Mouse (Mus musculus) midbrain, embryonic 15.5 days (tissue): ENCODE results near the gene Fuz. TPM values are rescaled to one million over a fixed set of nuclear protein-coding genes. Genes with fewer than 3 reads are reported as not detected.
"Not testable (repeated sequence)": the region's sequence is repeated elsewhere in the genome, so short reads cannot be mapped to it uniquely, and the experiment has no call there.

Source experiments
- ATAC-seq: fragments of 200-750 bp; cut with Nextera tagmentation; replicated peaks from 2 replicates; pipeline ENCODE4 v1.8.0; 2017; ENCODE audit warnings: moderate TSS enrichment
- H3K27ac ChIP-seq: fragments of 300-500 bp; sonication (generic); 2 replicates; pipeline ENCODE4 v1.5.1; 2015; ENCODE audit warnings: mild to moderate bottlenecking, inconsistent platforms
- H3K27me3 ChIP-seq: fragments of 300-500 bp; sonication (generic); replicated peaks from 2 replicates; pipeline ENCODE4 v1.6.1; 2015; ENCODE audit warnings: inconsistent platforms
- H3K36me3 ChIP-seq: fragments of 300-500 bp; sonication (generic); replicated peaks from 2 replicates; pipeline ENCODE4 v1.6.1; 2015; ENCODE audit warnings: inconsistent platforms
- H3K4me1 ChIP-seq: fragments of 300-500 bp; sonication (generic); 2 replicates; pipeline ENCODE4 v1.6.1; 2015; ENCODE audit warnings: inconsistent platforms
- H3K4me2 ChIP-seq: fragments of 300-500 bp; sonication (generic); 2 replicates; pipeline ENCODE4 v1.6.1; 2015; ENCODE audit warnings: inconsistent platforms, mild to moderate bottlenecking, moderate library complexity
- H3K4me3 ChIP-seq: fragments of 300-500 bp; sonication (generic); 2 replicates; pipeline ENCODE4 v1.5.1; 2015; ENCODE audit warnings: mild to moderate bottlenecking, inconsistent platforms
- H3K9ac ChIP-seq: fragments of 300-500 bp; sonication (generic); 2 replicates; pipeline ENCODE4 v1.6.1; 2015; ENCODE audit warnings: mild to moderate bottlenecking, inconsistent platforms
- H3K9me3 ChIP-seq: fragments of 300-500 bp; sonication (generic); 2 replicates; pipeline ENCODE4 v1.6.1; 2016; ENCODE audit warnings: inconsistent platforms
- WGBS: fragments of 180-500 bp; shearing (Covaris S2); methylation state at CpG from one replicate; pipeline ENCODE4 v1.1.7; 2015; ENCODE audit warnings: mixed read lengths; 5-methylcytosine and 5-hydroxymethylcytosine counted together
- polyA plus RNA-seq: library from polyadenylated mRNA; unstranded; fragments of >200 nt; fragmentation: Nextera tagmentation; extraction: Ambion mirVana; gene quantifications from 2 replicates; pipeline ENCODE4 v1.2.1, GENCODE M21; 2015

Fuz gene
- polyA plus RNA-seq, 1 experiment from 2014 or later = 20.3 TPM

DNA sequence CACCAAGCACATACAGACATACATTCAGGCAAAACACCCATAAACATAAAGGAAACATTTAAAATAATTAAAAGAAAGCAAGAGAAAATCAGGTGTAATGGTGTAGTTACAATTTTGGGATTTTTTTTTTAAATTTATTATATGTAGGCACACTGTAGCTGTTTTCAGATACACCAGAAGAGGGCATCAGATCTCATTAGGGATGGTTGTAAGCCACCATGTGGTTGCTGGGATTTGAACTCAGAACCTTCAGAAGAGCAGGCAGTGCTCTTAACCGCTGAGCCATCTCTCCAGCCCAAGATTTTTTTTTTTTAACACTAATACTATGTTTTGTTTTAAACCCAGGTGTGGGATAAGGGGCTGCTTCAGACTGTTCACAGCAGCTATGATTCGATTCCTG lies 24.1 kb upstream of the Fuz start:
- 94% methylated on average over 2 of the region's 2 CpGs for WGBS
- not testable (repeated sequence) for ATAC-seq, H3K4me2 ChIP-seq, H3K27ac ChIP-seq, H3K36me3 ChIP-seq, H3K4me3 ChIP-seq, H3K9me3 ChIP-seq, H3K27me3 ChIP-seq, H3K9ac ChIP-seq
- peaks cover 25% of the 10 kb centered on the region for H3K4me1 ChIP-seq

DNA sequence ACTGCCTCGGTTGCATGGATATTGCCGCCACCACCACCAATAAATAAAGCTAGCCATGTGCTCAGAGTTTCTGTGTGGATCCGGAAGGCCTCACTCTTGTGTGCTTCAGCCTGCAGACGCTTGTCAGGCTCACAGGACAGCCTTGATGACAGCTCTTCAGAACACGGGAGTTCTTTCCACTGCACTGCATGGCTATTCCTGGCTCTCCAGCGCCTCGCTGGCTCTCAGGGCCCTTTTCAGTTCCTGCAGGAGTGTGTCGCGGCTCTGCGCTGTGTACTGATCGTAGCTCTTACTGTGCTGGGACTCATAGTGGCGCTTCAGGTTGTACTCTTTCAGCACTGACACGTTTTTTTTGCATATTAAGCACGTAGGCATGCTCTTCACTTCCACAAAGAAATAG lies 18.0 kb upstream of the Fuz start:
- H3K4me3 ChIP-seq = no peak overlapping the region
- no peak overlapping the region for H3K9ac ChIP-seq
- no peaks in the 10 kb centered on the region for H3K4me1 ChIP-seq
- no peak overlapping the region for H3K4me2 ChIP-seq
- WGBS = 88% methylated on average over 14 of the region's 14 CpGs
- peaks cover 60% of the 10 kb centered on the region for H3K36me3 ChIP-seq
- H3K27me3 ChIP-seq = no peaks in the 10 kb centered on the region
- H3K27ac ChIP-seq = no peak overlapping the region
- no peaks in the 10 kb centered on the region for H3K9me3 ChIP-seq
- ATAC-seq = no peak

DNA sequence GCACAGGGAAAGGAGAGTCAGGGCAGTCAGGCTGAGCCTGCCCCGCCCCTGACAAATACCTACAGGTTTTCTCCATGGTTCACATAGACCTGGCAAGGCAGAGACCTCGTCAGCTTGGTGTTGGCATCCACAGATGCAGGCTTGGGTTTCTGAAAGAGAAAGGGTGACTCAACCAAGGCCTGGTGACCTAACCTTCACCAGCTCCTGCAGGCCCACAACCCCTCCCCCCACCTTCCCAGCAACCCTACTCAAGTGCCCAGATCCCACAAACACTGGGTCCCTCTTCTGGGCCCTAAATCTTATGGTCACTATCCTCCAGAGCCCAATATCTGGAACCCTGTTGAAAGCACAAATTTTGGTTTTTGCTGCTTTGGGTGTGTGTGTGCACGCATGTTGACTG lies 12.8 kb upstream of the Fuz start:
- Histone ChIP-seq H3K27me3 (no peaks in the 10 kb centered on the region), H3K27ac (no peak overlapping the region), H3K36me3 (peaks cover 63% of the 10 kb centered on the region), H3K9ac (no peak overlapping the region), H3K4me3 (no peak overlapping the region), H3K4me2 (no peak overlapping the region), H3K4me1 (no peaks in the 10 kb centered on the region), H3K9me3 (no peaks in the 10 kb centered on the region)
- no peak for ATAC-seq
- 95% methylated on average over 3 of the region's 3 CpGs for WGBS

DNA sequence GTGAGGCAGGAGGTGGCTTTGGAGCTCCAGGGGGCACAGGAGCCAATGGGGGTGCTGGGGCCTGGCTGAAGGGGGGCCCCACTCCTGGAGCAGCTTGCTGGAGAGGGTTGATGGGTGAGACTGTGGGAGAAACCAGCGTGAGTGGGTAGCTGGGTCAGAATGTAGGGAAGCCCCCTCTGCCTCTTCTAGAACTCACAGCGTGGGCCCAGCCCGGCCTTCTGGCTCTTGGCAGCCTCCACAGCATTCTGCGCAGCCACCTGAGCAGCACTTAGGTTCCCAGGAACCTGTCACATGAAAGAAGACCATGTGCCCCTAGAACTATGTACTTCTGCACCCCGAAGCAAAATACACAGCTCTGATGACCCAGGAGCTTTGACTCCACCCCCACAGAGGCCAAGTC lies 11.2 kb upstream of the Fuz start:
- ATAC-seq = no peak
- peaks cover 15% of the 10 kb centered on the region for H3K4me1 ChIP-seq
- H3K36me3 ChIP-seq = peaks cover 53% of the 10 kb centered on the region
- no peak overlapping the region for H3K27ac ChIP-seq
- H3K4me3 ChIP-seq = no peak overlapping the region
- no peak overlapping the region for H3K4me2 ChIP-seq
- WGBS = 94% methylated on average over 5 of the region's 5 CpGs
- no peaks in the 10 kb centered on the region for H3K27me3 ChIP-seq
- no peaks in the 10 kb centered on the region for H3K9me3 ChIP-seq
- no peak overlapping the region for H3K9ac ChIP-seq

DNA sequence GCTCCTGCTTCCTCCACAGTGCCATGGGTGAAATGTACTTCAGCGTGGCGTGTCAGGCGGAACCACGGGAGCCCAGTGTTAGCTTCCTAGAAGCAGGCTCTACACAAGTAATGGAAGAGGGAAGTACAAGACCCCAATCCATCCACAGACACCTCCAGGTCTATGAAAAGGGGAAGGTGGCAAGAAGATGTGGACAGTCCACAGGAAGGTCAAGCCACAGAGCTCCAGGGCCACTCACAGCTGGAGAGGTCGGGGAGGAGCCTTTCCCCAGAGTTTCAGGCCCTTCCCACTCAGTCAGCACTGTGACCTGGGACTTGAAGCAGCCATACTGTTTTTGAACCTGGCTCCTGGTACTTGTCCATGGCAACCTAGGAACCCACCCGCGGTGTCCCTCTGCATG lies 8.9 kb upstream of the Fuz start:
- 90% methylated on average over 7 of the region's 7 CpGs for WGBS
- H3K4me1 ChIP-seq = peaks cover 33% of the 10 kb centered on the region
- H3K27ac ChIP-seq = no peak overlapping the region
- H3K36me3 ChIP-seq = peaks cover 31% of the 10 kb centered on the region
- no peak overlapping the region for H3K4me2 ChIP-seq
- no peak for ATAC-seq
- H3K9ac ChIP-seq = no peak overlapping the region
- H3K27me3 ChIP-seq = no peaks in the 10 kb centered on the region
- no peak overlapping the region for H3K4me3 ChIP-seq
- H3K9me3 ChIP-seq = no peaks in the 10 kb centered on the region

DNA sequence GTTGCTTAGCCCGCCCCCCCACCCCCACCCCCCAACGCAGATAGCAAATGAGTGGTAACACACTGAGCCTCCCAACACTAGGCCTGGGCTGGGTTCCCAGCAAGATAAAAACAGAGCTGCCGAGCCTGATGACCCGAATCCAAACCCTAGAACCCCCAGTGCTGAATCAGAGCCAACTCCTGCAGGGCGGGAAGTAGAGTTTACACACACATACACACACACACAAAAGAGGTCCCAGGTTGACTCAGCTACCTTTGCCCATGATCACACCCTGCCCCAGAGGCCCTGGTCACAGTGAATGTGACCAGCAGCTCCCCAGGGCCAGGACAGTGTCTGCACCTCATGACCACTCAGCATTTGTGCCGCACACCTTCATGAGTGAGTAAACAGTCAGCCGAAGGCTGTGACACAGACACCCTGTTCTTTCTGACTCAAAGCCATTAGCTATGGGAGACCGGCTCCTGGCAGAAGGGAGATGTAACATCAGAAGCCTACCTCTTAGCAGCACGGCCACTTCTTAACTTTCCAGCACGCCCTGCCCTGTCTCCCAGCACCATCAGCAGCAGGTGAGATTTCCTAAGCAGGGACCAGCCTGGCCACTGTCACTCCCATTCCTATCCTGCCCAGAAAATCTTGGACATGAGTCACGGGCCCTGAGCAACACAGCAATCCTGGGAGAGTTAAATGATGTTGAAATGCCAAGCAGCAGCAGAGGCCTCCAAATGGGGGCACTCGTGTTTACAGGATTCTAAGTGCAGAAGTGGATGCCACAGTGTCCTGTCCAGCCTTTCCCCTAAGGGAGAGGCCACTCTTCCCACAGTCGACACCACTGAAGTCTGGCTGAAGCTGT lies 7.4 kb upstream of the Fuz start:
- no peak overlapping the region for H3K4me2 ChIP-seq
- peaks cover 18% of the 10 kb centered on the region; the same call in 1 of the 2 replicates for H3K36me3 ChIP-seq
- no peaks in the 10 kb centered on the region for H3K27me3 ChIP-seq
- no peak for ATAC-seq
- H3K9me3 ChIP-seq = no peaks in the 10 kb centered on the region
- no peak overlapping the region for H3K27ac ChIP-seq
- no peak overlapping the region for H3K9ac ChIP-seq
- no peak overlapping the region for H3K4me3 ChIP-seq
- H3K4me1 ChIP-seq = peaks cover 39% of the 10 kb centered on the region
- 89% methylated on average over 13 of the region's 13 CpGs for WGBS

DNA sequence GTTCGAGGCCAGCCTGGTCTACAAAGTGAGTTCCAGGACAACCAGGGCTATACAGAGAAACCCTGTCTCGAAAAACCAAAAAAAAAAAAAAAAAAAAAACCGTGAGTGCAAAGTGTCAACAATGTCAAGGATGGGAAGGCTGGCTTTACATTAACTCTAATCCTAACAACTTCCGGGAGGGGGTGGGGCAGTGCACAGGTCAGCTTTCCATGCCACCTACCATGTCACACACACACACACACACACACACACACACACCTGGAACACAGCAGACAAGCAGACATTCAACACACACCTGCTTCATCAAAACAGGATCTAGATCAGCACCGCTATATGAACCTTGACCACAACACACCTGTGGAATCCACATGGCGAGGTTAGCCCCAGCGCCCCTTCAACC lies 5.7 kb upstream of the Fuz start:
- H3K4me2 ChIP-seq = peak overlapping the region; percentile 93
- ATAC-seq = no peak
- no peaks in the 10 kb centered on the region for H3K9me3 ChIP-seq
- peak overlapping the region; percentile 92 for H3K4me3 ChIP-seq
- peaks cover 56% of the 10 kb centered on the region for H3K4me1 ChIP-seq
- WGBS = 86% methylated on average over 6 of the region's 7 CpGs
- H3K9ac ChIP-seq = no peak overlapping the region
- no peak overlapping the region for H3K27ac ChIP-seq
- H3K36me3 ChIP-seq = peaks cover 5% of the 10 kb centered on the region; the same call in 1 of the 2 replicates
- H3K27me3 ChIP-seq = no peaks in the 10 kb centered on the region

DNA sequence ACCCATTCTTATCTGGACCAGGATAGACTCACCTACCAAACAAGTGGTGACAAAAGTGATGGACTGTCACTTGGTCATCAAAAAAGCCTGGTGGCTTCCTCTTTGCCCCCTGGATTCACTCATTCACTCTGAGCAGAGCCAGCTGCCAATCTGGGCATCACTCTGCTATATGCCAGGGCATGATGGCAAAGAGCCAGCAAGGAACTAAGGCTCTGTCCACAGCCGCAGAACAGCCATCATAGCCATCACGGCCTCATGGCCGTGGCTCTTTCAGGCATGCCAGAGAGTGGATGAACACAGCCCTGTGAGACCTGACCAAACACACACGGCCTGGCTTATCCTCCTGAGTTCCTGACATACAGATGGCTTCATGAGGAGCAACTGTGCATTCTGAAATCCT lies 5.1 kb upstream of the Fuz start:
- 56% methylated on average over 4 of the region's 4 CpGs for WGBS
- peaks cover 5% of the 10 kb centered on the region; the same call in 1 of the 2 replicates for H3K36me3 ChIP-seq
- H3K27me3 ChIP-seq = no peaks in the 10 kb centered on the region
- no peak for ATAC-seq
- peak overlapping the region; percentile 75; the same call in 1 of the 2 replicates for H3K9ac ChIP-seq
- H3K4me2 ChIP-seq = peak overlapping the region; percentile 93
- H3K4me1 ChIP-seq = peaks cover 57% of the 10 kb centered on the region
- H3K4me3 ChIP-seq = peak overlapping the region; percentile 92
- H3K27ac ChIP-seq = no peak overlapping the region
- no peaks in the 10 kb centered on the region for H3K9me3 ChIP-seq

DNA sequence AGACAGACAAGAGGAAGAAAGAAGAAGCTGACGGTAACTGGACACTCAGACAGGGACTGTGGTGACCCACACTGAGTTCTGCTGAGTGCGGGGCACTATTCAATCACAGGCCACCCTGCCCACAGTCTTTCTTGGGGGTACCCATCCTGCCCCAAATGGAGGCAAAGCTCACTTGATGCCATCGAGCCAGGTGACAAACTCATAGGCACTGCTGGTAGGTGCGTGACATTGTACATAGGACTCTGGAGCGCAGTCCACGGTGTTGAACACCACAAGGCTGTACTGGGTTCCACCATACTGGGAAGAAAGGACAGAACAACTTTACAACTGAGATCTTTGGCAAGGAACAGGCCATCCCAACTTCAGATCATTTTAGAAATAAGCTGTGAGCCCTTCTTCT lies 4.3 kb upstream of the Fuz start:
- WGBS = 10% methylated on average over 6 of the region's 6 CpGs
- no peaks in the 10 kb centered on the region for H3K27me3 ChIP-seq
- H3K4me2 ChIP-seq = peak overlapping the region; percentile 93
- H3K9ac ChIP-seq = peak overlapping the region; percentile 75
- H3K4me1 ChIP-seq = peaks cover 60% of the 10 kb centered on the region
- ATAC-seq = no peak
- no peaks in the 10 kb centered on the region for H3K9me3 ChIP-seq
- H3K27ac ChIP-seq = peak overlapping the region; percentile 99
- peaks cover 5% of the 10 kb centered on the region; the same call in 1 of the 2 replicates for H3K36me3 ChIP-seq
- peak overlapping the region; percentile 92 for H3K4me3 ChIP-seq

DNA sequence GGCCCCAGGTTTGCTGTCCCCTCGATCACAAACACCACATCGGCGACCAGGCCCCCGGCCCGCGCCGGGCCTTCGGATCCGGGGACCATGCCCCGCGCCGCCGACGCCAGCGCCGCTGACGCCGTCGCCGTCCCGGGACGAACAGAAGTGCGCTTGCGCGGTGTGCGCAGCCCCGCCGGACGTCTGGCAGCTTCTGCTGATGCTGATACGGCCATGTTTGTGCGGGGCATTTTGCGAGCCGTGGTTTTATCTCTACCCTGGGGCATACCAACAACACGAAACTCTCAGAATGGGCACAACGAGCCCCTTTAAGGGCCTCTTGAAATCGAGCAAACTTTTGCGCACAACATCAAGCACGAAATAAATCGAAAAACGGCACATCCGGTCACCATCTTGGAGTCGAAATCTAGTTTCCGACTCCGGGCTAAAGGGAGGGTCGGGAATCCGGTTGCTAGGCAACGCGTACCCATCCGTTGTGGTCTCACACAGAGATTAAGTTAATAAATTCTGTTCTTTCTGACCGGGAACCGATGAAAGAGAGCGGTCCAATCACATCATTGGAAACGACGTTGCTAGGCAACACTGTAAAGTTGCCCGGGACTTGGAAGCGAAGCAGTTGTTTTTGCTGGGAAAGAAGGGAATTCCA lies 3.5 kb upstream of the Fuz start, which contains the start of gene Med25:
Gene Med25 (minus strand): TSS at position 437 of the 646 bp plus-strand sequence.
- Histone ChIP-seq H3K4me2 (peak within 1 kb of the TSS; percentile 93), H3K9ac (peak within 1 kb of the TSS; percentile 75), H3K9me3 (no peaks in the 10 kb centered on the region), H3K27ac (peak within 1 kb of the TSS; percentile 99), H3K27me3 (no peaks in the 10 kb centered on the region), H3K36me3 (peaks cover 5% of the 10 kb centered on the region; the same call in 1 of the 2 replicates), H3K4me1 (peaks cover 68% of the 10 kb centered on the region), H3K4me3 (peak within 1 kb of the TSS; percentile 92)
- under 1% methylated on average over 56 of the region's 56 CpGs for WGBS
- ATAC-seq = peak; percentile 71

DNA sequence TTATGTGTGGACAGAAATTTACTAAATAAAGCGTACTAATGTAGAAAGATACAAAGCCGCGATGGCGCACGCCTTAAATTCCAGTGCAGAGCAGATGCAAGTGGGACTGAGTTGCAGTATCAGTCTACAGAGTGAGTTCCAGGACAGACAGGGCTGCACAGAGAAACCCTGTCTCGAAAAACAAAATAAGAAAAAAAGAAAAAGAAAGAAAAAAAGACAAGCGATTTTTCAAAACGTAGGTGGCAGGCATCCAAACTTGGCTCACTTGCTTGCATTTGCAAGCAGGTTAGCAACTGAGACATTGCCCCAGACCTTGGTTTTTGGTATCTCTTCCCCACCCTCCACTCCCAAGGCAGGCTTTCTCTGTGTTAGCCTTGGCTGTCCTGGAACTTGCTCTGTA lies 2.7 kb upstream of the Fuz start:
- ATAC-seq = no peak
- peak overlapping the region; percentile 92 for H3K4me3 ChIP-seq
- no peaks in the 10 kb centered on the region for H3K9me3 ChIP-seq
- H3K36me3 ChIP-seq = peaks cover 5% of the 10 kb centered on the region; the same call in 1 of the 2 replicates
- peak overlapping the region; percentile 93 for H3K4me2 ChIP-seq
- peak overlapping the region; percentile 93 for H3K27ac ChIP-seq
- H3K27me3 ChIP-seq = no peaks in the 10 kb centered on the region
- H3K9ac ChIP-seq = no peak overlapping the region
- 4% methylated on average over 8 of the region's 8 CpGs for WGBS
- H3K4me1 ChIP-seq = peaks cover 72% of the 10 kb centered on the region

DNA sequence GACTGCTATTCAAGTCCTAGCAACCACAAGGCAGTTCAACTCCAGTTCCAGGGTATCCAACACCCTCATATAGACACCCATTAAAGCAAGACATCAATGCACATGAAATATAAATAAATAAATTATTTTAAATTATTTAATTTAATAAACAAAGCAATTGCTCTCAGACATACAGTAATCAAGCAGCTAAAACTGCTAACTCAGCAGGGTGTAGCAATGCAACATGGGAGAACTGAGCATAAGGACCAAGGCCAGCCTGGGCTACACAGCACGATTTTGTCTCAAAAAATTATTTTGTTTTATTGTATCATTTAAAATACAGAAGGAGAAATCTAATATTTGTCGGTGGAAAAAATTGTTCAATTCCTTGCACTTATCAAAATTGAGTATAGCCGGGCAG lies 1.7 kb upstream of the Fuz start:
- no peak overlapping the region for H3K4me3 ChIP-seq
- H3K27me3 ChIP-seq = no peaks in the 10 kb centered on the region
- H3K36me3 ChIP-seq = 0 out of 2 replicates have a peak, but pooled peaks cover 2% of the 10 kb centered on the region
- peaks cover 69% of the 10 kb centered on the region for H3K4me1 ChIP-seq
- ATAC-seq = no peak
- H3K9ac ChIP-seq = no peak overlapping the region
- peak overlapping the region; percentile 93 for H3K27ac ChIP-seq
- WGBS = 86% methylated on average over 3 of the region's 3 CpGs
- no peaks in the 10 kb centered on the region for H3K9me3 ChIP-seq
- no peak overlapping the region for H3K4me2 ChIP-seq
